Mouse (Mus musculus) heart, embryonic 14.5 days (tissue): ENCODE data around the gene Tbc1d16. TPM values are rescaled to one million over a fixed set of nuclear protein-coding genes. Genes with fewer than 3 reads are reported as not detected.

Experiments used
- ATAC-seq: fragments of 200-750 bp; cut with Nextera tagmentation; 2 replicates; pipeline ENCODE4 v1.8.0; 2017; ENCODE audit warnings: low read depth, moderate TSS enrichment; ENCODE audit not compliant: insufficient number of reproducible peaks, insufficient read depth, low FRiP score
- H3K27ac ChIP-seq, 2 experiments: fragments of 200-500 bp in 1 of 2; fragments of 300-500 bp in 1 of 2; sonication (generic) in 1 of 2; replicated peaks in 1 of 2; 2 replicates each; pipeline ENCODE4 v1.5.1; 2012 to 2014; ENCODE audit warnings: low read depth in 2 of 2, low read length in 2 of 2, control low read depth in 1 of 2, mild to moderate bottlenecking in 1 of 2, mixed read lengths in 1 of 2; ENCODE audit not compliant: control insufficient read depth in 1 of 2, insufficient read depth in 1 of 2
- H3K27me3 ChIP-seq: fragments of 300-500 bp; sonication (generic); 2 replicates; pipeline ENCODE4 v1.6.1; 2014; ENCODE audit warnings: mild to moderate bottlenecking, low read length, control low read depth; ENCODE audit not compliant: control insufficient read depth, insufficient read depth
- H3K36me3 ChIP-seq: fragments of 300-500 bp; sonication (generic); 2 replicates; pipeline ENCODE4 v1.6.1; 2014; ENCODE audit warnings: mild to moderate bottlenecking, control low read depth, low read length, mixed read lengths; ENCODE audit not compliant: control insufficient read depth, insufficient read depth
- H3K4me1 ChIP-seq, 2 experiments: fragments of 200-500 bp in 1 of 2; fragments of 300-500 bp in 1 of 2; sonication (generic) in 1 of 2; 2 replicates each; pipeline ENCODE4 v1.6.1; 2012 to 2014; ENCODE audit warnings: low read length in 2 of 2, control low read depth in 1 of 2, mixed read lengths in 1 of 2; ENCODE audit not compliant: control insufficient read depth in 2 of 2, insufficient read depth in 2 of 2
- H3K4me2 ChIP-seq: fragments of 300-500 bp; sonication (generic); 2 replicates; pipeline ENCODE4 v1.6.1; 2014; ENCODE audit warnings: mild to moderate bottlenecking, low read length
- H3K4me3 ChIP-seq, 2 experiments: fragments of 200-500 bp in 1 of 2; fragments of 300-500 bp in 1 of 2; sonication (generic) in 1 of 2; 2 replicates each; pipeline ENCODE4 v1.5.1; 2012 to 2014; ENCODE audit warnings: low read length in 2 of 2, mild to moderate bottlenecking in 2 of 2, control low read depth in 1 of 2, low read depth in 1 of 2, moderate library complexity in 1 of 2; ENCODE audit not compliant: control insufficient read depth in 1 of 2, insufficient read depth in 1 of 2
- H3K9ac ChIP-seq: fragments of 300-500 bp; sonication (generic); 2 replicates; pipeline ENCODE4 v1.6.1; 2014; ENCODE audit warnings: mild to moderate bottlenecking, low read length
- H3K9me3 ChIP-seq: fragments of 300-500 bp; sonication (generic); 2 replicates; pipeline ENCODE4 v1.6.1; 2016; ENCODE audit warnings: low read length, control low read depth; ENCODE audit not compliant: control insufficient read depth
- WGBS: fragments of 180-500 bp; shearing (Covaris S2); extraction: QIAGEN DNeasy Blood & Tissue Kit; methylation state at CpG from one replicate; pipeline ENCODE4 v1.1.7; 2014; 5-methylcytosine and 5-hydroxymethylcytosine counted together
- polyA plus RNA-seq: library from polyadenylated mRNA; unstranded; fragments of >200 nt; fragmentation: Nextera tagmentation; extraction: Ambion mirVana; gene quantifications from 2 replicates; pipeline ENCODE4 v1.2.1, GENCODE M21; 2014

Tbc1d16 gene
- polyA plus RNA-seq, 1 experiment from 2014 or later = 10.3 TPM

DNA sequence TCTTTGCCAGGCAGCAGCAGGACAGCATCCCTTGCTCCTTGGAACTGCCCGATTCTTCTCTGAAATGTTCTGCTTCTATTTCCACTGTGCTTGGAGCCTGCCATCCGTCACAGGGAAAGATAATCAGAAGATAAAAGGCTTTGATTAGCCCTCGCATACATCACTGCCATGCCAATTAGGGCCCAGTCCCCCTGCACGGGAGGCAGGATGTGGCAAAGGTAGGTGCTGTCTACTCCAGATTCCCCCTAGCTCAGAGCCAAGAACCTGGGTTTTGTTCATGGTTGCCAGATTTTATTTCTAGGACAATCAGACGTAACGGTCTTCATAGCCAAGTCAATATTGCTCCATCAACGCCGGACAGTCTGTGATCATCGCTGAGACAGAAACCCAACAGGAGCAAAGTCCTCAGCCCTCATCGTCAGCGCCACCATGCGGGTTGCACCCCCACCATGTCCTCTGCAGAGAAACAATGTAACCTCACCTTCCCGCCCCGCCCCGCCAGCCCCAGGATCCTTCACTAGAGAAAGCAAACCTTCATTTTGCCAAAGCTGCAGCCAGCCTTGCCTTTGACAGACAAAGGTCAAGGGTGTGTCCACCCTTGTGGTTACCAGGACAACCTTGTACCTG, 44.5 kb downstream of the Tbc1d16 start:
- Histone ChIP-seq H3K9ac (no peak overlapping the region), H3K9me3 (no peaks in the 10 kb centered on the region), H3K4me2 (no peak overlapping the region), H3K36me3 (no peaks in the 10 kb centered on the region), H3K27ac (no peak overlapping the region), H3K4me1 (peaks cover 18% of the 10 kb centered on the region in 2 experiments), H3K4me3 (no peak overlapping the region), H3K27me3 (no peaks in the 10 kb centered on the region)
- ATAC-seq = no peak
- 73% methylated on average over 15 of the region's 15 CpGs for WGBS

DNA sequence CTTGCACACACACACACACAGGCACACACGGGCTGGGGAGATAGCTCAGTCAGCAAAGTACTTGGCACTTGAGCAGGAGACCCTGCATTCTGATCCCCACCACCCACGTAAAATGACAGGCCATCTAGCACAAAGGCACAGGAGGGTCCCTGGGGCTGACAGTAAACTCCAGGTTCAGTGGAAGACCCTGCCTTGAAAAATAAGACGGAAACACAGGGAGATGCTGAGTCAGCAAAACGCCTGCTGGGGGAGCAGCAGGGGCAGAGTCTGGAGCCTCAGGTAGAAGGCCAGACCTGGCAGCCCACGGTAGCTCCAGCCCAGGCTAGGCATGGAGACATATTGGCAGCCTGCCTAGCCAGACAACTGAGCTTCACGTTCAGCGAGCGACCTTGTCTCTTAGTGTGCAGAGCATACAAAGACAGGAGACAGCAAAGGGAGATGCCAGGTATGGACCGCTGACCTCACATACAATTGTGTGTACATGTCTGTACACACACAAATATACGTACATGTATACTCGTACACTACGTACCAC, 46.4 kb downstream of the Tbc1d16 start:
- 77% methylated on average over 12 of the region's 12 CpGs for WGBS
- no peak overlapping the region for H3K27ac ChIP-seq
- H3K4me3 ChIP-seq = no peak overlapping the region
- no peak overlapping the region for H3K4me2 ChIP-seq
- H3K27me3 ChIP-seq = no peaks in the 10 kb centered on the region
- H3K4me1 ChIP-seq = peaks cover 1 to 3% of the 10 kb centered on the region in 2 experiments; a peak in 2 of 4 replicates
- no peaks in the 10 kb centered on the region for H3K36me3 ChIP-seq
- no peak for ATAC-seq
- H3K9me3 ChIP-seq = no peaks in the 10 kb centered on the region
- no peak overlapping the region for H3K9ac ChIP-seq

DNA sequence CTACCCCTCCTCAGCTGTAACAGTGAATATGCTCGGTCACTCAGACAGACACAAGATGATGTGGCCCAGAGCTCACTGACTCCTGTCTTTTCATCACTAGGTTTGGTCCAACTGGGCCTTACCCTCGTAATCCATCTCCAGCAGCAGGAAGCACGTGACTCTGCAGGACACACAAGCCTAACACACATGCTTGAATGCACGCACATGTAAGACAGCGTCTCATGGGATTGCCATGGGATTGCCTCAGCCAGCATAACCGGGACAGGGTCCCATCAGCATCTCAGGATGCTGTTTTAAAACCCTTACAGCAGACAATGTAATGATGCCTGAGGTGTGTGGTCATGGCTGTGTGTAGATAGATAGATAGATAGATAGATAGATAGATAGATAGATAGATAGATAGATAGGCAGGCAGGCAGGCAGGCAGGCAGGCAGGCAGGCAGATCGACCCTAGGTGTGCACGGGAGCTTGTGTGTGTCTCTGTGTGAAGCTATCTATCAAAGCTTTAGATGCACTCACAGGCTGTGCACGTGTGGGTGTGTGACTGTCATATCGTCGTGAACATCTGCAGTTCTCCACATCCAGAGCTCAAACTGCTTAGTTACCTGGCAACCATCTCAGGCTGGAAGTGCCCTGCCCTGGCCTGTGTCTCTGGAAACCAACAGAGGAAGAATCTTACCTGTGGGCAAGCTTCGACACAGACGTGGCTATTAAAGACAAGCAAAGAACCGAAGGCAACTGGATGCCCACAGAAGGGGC, 47.3 kb downstream of the Tbc1d16 start:
- Histone ChIP-seq H3K27me3 (no peaks in the 10 kb centered on the region), H3K4me2 (no peak overlapping the region), H3K9me3 (no peaks in the 10 kb centered on the region), H3K4me1 (peaks cover 0 to 3% of the 10 kb centered on the region in 2 experiments; a peak in 2 of 4 replicates), H3K9ac (no peak overlapping the region), H3K36me3 (no peaks in the 10 kb centered on the region), H3K27ac (no peak overlapping the region), H3K4me3 (no peak overlapping the region)
- 88% methylated on average over 14 of the region's 14 CpGs for WGBS
- ATAC-seq = no peak

- Histone ChIP-seq H3K27me3 (no peaks in the 10 kb centered on the region), H3K36me3 (no peaks in the 10 kb centered on the region), H3K4me2 (no peak overlapping the region), H3K4me3 (no peak overlapping the region), H3K9me3 (no peaks in the 10 kb centered on the region), H3K4me1 (peaks cover 0 to 3% of the 10 kb centered on the region in 2 experiments; a peak in 2 of 4 replicates), H3K27ac (no peak overlapping the region), H3K9ac (no peak overlapping the region)
- ATAC-seq = no peak
- 87% methylated on average over 8 of the region's 8 CpGs for WGBS
Observed at GRCm38 (mm10) chr11:119178317-119178716, 50.0 kb downstream of the Tbc1d16 start.

- no peaks in the 10 kb centered on the region for H3K9me3 ChIP-seq
- no peaks in the 10 kb centered on the region; a peak in 1 of 4 replicates for H3K4me1 ChIP-seq
- no peak for ATAC-seq
- H3K27ac ChIP-seq = no peak overlapping the region
- WGBS = 85% methylated on average over 25 of the region's 27 CpGs
- H3K36me3 ChIP-seq = no peaks in the 10 kb centered on the region
- no peak overlapping the region for H3K9ac ChIP-seq
- H3K4me2 ChIP-seq = no peak overlapping the region
- no peaks in the 10 kb centered on the region for H3K27me3 ChIP-seq
- no peak overlapping the region for H3K4me3 ChIP-seq
Observed at GRCm38 (mm10) chr11:119176389-119177179, 51.7 kb downstream of the Tbc1d16 start.

GRCm38 (mm10) chr11:119171588-119171987, 56.7 kb downstream of the Tbc1d16 start:
- Histone ChIP-seq H3K4me1 (no peaks in the 10 kb centered on the region), H3K27ac (no peak overlapping the region), H3K4me2 (no peak overlapping the region), H3K9me3 (no peaks in the 10 kb centered on the region), H3K4me3 (no peak overlapping the region), H3K36me3 (no peaks in the 10 kb centered on the region), H3K9ac (no peak overlapping the region), H3K27me3 (no peaks in the 10 kb centered on the region)
- no peak for ATAC-seq
- WGBS = 91% methylated on average over 7 of the region's 7 CpGs

- Histone ChIP-seq H3K36me3 (no peaks in the 10 kb centered on the region), H3K27ac (no peak overlapping the region), H3K4me2 (no peak overlapping the region), H3K4me3 (no peak overlapping the region), H3K27me3 (no peaks in the 10 kb centered on the region), H3K9me3 (no peaks in the 10 kb centered on the region), H3K9ac (no peak overlapping the region), H3K4me1 (peaks cover 6 to 8% of the 10 kb centered on the region in 2 experiments; a peak in 3 of 4 replicates)
- no peak for ATAC-seq
- WGBS = 83% methylated on average over 1 of the region's 1 CpGs
Observed at GRCm38 (mm10) chr11:119168851-119169250, 59.4 kb downstream of the Tbc1d16 start.
